Mouse (Mus musculus) kidney, postnatal 14 days (tissue): Measurements from ENCODE around the gene Parp9.
"Not testable (repeated sequence)": the region's sequence is repeated elsewhere in the genome, so short reads cannot be mapped to it uniquely, and the experiment has no call there.

Source experiments
- DNase-seq: peaks from one replicate; pipeline ENCODE4 v3.0.0; 2022; ENCODE audit warnings: mixed read lengths

The Parp9 gene

DNA sequence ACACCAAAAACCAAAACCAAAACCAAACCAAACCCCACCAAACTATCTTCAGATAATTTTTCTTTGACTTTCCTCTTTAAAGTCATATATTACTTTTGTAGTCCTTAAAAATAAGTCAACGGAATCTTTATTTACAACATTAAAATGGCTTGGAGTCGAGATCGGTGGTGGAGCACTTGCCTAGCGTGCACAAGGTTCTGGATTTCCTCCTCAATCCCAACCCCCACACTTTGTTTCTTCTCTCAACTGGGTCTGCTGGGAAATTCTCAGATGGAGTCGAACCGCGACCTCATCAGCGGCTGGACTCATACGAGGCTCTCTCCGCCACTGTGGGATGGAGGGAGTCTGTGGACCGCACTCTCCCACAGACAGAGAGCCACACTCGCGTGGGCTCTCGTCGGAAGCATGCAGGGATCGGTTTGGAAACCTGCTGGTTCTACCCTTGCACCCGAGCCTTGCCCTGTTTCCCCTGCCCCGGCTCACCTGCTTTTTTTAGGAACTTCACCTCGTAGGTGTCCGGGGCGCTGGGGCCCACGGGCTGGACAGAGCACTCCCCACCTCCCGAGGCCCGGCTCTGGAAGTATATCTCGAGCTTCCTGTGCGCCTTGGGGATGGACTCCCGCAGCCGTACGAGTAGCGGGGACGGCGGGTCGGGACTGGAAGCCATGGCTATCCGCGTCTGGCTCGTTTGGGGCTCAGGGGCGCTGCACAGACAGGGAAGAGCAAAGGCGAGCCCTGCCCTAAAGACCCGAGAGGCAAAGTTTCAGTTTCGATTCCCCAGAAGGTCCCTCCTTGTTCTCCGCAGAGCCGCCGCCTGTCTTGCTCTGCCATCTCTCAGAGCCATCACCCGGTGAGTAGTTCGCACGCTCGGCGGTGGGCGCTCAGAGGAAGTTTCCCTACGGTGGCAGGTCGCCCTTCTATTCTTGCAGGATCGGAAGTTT is at the start of gene Parp9, which contains the start of gene Dtx3l:
Gene Parp9 (plus strand): TSS at position 260 of the 941 bp plus-strand sequence.
Gene Dtx3l (minus strand): TSS at position 941 of the 941 bp plus-strand sequence.
- DNase-seq, result peak; percentile 62

- DNase-seq, result no peak
Measured at GRCm38 (mm10) chr16:35888910-35889309, 49.4 kb upstream of the Parp9 start.

DNA sequence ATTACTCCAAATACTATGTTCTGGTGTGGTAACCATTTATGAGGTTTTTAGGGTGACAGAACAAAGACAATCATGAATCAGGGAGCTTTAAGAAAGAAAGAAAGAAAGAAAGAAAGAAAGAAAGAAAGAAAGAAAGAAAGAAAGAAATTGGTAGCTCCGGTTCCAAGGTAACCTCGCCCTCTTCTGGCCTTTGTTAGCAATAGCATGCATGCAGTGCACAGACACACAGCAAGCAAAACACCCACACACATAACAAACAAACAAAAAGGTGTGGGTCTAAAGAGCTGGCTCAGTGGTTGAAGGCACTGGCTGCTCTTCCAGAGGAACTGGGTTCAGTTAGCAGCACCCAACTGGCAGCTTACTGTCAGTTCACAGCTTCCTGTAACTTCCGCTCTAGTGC is 47.6 kb upstream of the Parp9 start:
- DNase-seq, result no peak

GRCm38 (mm10) chr16:35891603-35892002 is 46.7 kb upstream of the Parp9 start:
- not testable (repeated sequence) for DNase-seq

- no peak for DNase-seq
Measured at GRCm38 (mm10) chr16:35894997-35895396, 43.3 kb upstream of the Parp9 start.

- no peak for DNase-seq
Measured at GRCm38 (mm10) chr16:35900541-35900940, 37.7 kb upstream of the Parp9 start.

DNA sequence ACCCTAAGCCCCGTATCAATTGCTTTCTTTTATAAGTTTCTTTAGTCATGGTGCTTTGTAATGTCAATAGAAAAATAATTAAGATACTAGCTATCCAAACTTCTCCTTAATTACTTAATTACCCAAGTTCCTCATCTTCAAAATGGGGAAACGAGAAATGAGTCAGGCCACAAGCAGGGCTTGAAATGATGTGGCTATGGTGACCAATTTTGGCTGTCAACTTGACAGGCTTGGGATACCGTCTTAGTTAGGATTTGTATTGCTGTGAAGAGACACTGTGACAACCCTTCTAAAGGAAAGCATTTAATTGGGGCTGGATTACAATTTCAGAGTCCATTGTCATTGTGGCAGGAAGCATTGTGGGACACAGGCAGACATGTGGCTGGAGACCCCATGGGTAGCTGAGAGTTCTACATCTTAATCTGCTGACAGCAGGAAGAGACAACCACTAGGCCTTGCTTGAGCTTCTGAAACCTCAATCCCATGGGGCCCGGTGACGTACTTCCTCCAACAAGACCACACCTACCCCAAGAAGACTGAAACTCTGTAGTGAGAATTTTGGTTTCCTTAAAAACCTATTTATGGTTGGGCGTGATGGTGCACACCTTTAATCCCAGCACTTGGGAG is 35.1 kb upstream of the Parp9 start:
- no peak for DNase-seq

GRCm38 (mm10) chr16:35904121-35904736 is 34.0 kb upstream of the Parp9 start:
- no peak for DNase-seq

GRCm38 (mm10) chr16:35905355-35905754 is 32.9 kb upstream of the Parp9 start:
- no peak for DNase-seq

DNA sequence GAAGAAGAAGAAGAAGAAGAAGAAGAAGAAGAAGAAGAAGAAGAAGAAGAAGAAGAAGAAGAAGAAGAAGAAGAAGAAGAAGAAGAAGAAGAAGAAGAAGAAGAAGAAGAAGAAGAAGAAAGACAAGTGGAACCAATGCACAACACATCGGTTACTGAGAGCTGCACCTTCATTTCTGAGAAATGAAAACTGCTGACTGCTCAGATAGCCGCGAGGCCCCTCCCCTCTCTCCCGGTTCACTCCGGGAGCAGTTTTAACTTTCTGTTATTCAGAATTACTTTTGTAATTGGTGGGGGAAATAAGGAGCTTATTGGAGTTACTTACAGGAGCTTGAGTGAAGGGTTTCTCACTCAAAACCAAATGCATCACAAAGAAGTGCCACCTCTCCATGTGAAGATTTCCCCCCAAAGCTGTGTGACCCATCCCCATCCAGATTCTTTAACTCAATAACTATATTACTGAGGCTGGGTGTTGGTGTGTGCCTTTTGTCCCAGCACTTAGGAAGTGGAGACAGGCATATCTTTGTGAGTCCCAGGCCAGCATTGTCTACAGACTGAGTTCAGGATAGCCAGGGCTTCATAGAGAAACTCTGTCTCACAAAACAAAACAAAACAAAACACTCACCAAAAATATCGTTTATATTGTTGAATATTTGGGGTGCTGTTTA is 32.3 kb upstream of the Parp9 start:
- no peak for DNase-seq

DNA sequence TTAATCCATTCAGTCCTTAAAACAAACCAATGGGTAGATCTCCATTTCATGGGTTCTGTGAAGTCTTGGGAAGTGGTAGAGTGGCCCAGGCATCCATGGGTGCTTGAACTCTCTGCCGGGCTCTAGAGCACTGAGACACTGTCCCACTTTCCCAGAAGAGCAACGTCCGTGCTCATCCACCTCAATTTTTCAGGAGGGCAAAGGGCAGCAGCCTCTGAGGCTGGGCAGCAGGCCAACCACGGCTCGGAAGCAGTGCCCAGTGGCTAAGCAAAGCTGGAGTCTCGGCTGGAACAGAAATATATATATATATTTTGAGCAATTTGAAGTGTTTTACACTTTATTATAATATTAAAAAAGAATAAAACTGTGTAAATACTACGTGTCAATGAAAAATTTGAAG is 31.4 kb upstream of the Parp9 start:
- peak; percentile 71 for DNase-seq

DNA sequence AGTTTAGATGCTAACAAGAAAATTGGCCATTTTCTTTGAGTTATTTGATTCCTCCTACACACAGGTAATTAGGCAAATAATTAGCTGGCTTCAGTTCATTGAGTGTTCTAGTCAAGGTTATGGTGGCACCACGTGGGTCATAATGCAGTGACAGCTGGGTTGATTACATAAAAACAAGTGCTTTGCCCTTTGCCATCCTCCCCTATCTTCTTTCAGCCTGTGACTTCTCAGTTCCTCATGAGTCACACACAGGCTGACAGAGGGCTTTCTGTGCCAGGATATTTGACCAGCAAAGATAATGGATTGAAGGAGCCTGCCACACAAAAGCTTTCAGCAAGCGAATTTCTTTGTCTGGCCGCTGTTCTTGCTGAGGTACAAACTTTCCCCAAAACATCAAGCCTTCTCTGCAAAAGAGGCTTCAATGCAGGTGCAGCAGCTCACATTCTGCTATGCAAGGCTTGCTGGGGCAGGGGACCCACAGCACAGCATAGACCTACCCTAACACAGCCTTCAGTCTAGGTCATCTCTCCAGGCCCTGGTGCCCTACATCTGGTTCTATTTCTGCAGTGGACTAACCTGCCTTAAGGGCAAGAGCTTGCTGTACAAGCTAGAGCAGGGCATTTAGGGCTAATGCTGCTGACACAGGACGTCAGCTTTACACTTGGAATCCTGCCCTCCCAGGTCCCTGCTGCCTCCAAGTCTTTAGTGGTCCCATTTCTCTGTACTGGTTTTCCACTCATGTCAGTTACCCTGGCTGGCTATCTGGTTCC is 30.7 kb upstream of the Parp9 start:
- peak; percentile 36 for DNase-seq

DNA sequence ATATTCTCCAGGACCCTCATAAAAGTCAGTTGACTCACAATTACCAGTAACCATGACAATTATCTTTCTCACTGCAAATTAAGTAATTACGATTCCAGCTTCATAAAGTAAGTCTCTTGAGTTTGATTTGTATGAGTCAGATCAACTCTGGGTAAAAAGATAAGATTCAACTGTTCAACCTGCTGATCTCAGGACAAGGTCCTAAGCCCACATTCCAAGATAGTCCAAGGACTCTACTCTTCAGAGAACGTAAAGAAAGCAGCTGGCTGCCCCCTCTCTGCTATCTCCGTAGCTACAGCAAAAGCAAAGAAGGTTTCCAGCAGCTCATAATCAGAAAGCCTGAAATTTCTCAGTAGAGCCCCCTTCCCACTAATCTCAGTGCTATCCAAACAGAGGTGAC is 26.8 kb upstream of the Parp9 start:
- DNase-seq, result no peak

DNA sequence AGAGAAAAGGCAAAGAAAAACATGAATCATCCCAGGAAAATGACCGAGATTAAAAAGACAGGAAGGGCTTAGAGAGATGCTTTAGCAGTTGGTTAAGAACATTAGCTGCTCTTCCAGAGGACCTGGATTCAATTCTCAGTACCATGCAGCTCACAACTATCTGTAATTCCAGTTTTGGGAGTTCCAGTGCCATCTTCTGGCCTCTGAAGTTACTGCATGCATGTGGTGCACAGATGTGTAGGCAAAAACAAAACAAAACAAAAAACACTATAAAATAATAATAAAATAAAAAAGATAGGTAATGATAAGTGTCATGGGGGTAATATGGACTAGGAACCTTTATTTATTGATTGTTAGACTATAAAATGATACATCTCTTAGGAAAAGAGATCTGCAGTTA is 24.7 kb upstream of the Parp9 start:
- DNase-seq, result no peak

- DNase-seq, result no peak
Measured at GRCm38 (mm10) chr16:35914301-35914700, 24.0 kb upstream of the Parp9 start.

DNA sequence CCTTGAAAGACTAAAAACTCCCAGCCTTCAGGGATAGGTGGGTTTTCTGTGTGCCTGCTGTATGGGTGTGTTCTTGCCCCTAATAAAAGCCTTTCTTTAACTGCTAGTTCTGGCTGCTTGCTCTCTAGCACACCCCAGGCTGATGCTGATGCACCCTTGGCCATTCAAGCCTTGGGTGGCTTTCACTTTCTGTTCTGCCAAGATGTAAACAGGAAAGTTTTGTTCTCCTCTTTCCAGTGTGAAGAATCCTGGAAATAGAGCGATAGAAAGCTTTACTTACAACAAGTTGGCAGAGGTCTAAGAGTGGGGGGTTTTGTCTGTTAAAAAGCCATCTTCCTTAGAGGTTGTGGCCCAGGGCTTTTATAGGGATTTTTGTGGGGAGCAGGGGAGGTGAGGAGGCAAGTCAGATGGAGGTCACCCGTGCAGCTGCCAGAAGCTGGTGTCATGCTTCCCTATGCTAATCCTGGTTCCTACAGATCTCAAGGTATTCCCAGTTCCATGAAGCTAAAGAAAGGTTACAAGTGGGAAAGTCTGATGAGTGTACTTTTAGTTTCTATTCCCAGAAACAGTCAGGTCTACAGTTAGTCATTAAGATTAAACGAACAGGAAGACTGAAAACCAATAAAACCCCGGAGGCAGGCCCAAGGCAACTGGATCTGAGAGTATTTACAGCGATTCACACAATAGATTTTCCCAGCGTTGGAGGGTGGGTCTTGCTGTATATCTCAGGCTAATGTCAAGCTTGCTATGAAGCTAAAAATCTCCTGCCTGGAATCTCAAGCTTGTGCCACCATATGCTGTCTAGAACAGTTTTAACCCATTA is 19.3 kb upstream of the Parp9 start:
- DNase-seq, result no peak

DNA sequence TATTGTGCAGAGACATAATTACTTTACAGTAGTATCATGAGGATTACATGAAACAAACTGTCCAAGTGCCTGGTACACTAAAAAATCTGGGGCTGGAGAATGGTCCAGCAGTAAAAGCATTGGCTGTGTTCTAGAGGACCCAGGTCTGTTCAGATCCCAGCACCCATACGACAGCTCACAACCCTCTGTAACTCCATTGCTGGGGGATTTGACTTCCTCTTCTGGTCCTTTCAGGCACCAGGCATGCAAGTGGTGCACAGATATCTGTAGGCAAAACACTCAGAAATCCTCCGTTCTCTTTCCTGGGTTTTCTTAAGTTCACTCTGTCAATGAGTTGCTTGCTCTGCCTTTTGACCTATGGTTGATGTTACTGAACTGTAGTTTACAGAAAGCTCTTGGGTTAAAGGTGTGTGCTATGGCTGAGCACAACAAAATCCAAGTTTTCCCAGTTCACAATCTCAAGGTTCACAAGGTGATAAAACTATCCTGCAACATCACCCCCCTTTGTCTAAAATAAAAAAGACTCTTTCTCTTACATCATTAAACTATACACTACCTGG is 16.5 kb upstream of the Parp9 start:
- peak; percentile 26 for DNase-seq

- DNase-seq, result no peak
Measured at GRCm38 (mm10) chr16:35922301-35922895, 15.9 kb upstream of the Parp9 start.

DNA sequence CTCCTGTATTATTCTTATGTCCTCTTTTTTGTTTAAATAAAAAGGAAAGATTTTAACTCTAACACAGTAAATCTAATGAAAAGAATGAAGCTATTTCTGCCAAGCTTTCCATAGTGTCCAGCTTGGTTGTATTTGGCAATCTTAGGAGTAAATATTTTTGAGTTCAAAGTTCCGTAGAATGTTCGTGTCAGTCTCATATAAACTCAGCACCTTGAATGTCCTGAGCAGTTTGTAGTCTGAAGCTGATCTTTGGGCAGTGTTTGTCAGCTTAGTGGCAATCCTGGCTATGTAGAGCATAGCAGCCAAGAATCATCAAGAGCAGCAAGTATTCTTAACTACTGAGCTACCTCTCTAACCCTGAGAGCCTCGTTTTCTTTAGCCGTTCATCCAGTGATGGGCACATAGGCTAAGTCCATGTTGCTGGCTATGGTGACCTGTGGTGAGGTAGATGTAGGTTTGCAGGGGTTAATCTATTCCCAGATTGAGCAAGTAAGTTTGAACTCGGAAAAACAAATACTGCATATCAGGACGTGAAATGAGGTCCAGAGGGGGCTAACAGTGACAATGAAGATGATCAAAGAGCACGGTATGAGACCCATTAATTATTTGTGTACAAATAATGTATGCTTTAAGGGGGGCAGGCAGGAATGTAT is 14.6 kb upstream of the Parp9 start:
- no peak for DNase-seq

GRCm38 (mm10) chr16:35924341-35924740 is 13.9 kb upstream of the Parp9 start:
- DNase-seq, result no peak
